Mouse (Mus musculus) liver, embryonic 14.5 days (tissue): Measurements from ENCODE around the gene Sgpl1.

Experiments used
- CTCF ChIP-seq: IDR thresholded peaks from 2 replicates; pipeline ENCODE4 v1.5.1; 2016; ENCODE audit warnings: antibody characterized with exemption, low read depth, control low read depth
- EP300 ChIP-seq: IDR thresholded peaks from 2 replicates; pipeline ENCODE4 v1.6.1; 2016; ENCODE audit warnings: antibody characterized with exemption, low read depth

DNA sequence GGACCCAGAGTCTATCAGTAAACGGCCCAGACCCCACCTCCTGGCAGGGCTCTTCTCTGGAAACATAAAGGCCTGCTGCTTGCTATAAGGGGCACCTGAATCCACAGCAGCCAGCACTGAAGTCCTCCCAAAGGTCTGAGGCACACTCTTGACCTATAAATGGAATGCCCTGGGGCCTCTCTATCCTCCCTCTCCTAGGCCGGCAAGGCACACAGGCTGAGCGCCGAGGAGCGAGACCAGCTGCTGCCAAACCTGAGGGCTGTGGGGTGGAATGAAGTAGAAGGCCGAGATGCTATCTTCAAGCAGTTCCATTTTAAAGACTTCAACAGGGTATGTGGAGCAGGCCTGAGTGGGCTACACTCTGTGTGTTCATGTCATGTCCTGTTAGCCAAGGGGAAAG, 55.6 kb downstream of the Sgpl1 start:
- TF ChIP-seq CTCF (no peak), EP300 (no peak)
